11 mouse cellular contexts compared by ENCODE assay signal in genomic region chr7:37337616-37338015, GRCm38 (mm10).
A peak's percentile ranks its signal among the peaks of the same experiment; 100 is the strongest.
DNase-seq lines count a peak whose midpoint lies in the region; ATAC-seq and TF ChIP-seq lines count a peak whose summit lies in the region.
"Had no signal": no experiment of that assay in that cellular context is flagged by ENCODE, and none has a peak within 500 bp of the region (broad histone marks: within the 10 kb centered on the region; RNA-seq: fewer than 3 reads in every experiment).

No protein-coding gene starts in this region.

- H3K27ac ChIP-seq in heart, postnatal 0 days (ENCODE audit: low read depth): no peak overlapping the region
- H3K27ac ChIP-seq in hindbrain, embryonic 10.5 days: peak overlapping the region; percentile 6; the same call in 1 of the 2 replicates
- H3K27ac ChIP-seq in midbrain, embryonic 16.5 days (ENCODE audit: low read length): peak overlapping the region; percentile 53; the same call in 1 of the 2 replicates
- H3K27ac ChIP-seq: macrophage had no signal

- peak overlapping the region; percentile 87 for H3K4me2 ChIP-seq in heart, postnatal 0 days (ENCODE audit: low read depth, low read length)
- H3K4me2 ChIP-seq in midbrain, embryonic 16.5 days (ENCODE audit: low read length): peak overlapping the region; percentile 73

- no peak for DNase-seq in heart, postnatal 0 days (ENCODE audit: low spot score)
- DNase-seq in heart, postnatal 25 days (ENCODE audit: low spot score): no peak
- peak; percentile 40 to 51 for DNase-seq in cerebellum, postnatal 36 days
- no peak for DNase-seq in hindbrain, embryonic 10.5 days (ENCODE audit: low spot score)
- no peak for DNase-seq in gastrocnemius, postnatal 25 days
- no peak for DNase-seq in kidney, adult 18-20 months
- DNase-seq in kidney, adult 11 months: no peak
- DNase-seq: adrenal gland, postnatal 14 days had no signal

- no peak for ATAC-seq in heart, postnatal 0 days (ENCODE audit: insufficient read depth, low read depth)
- no peak for ATAC-seq in midbrain, embryonic 16.5 days

- H3K4me1 ChIP-seq in heart, postnatal 0 days (ENCODE audit: control insufficient read depth, insufficient read depth): peaks cover 3% of the 10 kb centered on the region; the same call in 1 of the 2 replicates
- H3K4me1 ChIP-seq in hindbrain, embryonic 10.5 days (replicated peaks): peaks cover 53% of the 10 kb centered on the region
- peaks cover 31% of the 10 kb centered on the region for H3K4me1 ChIP-seq in midbrain, embryonic 16.5 days (ENCODE audit: control insufficient read depth, insufficient read depth, low read length)

- no peak for TF ChIP-seq CTCF in heart, postnatal 0 days (IDR thresholded peaks at IDR 0.05; ENCODE audit: low read depth)

- 68% methylated on average over 11 of the region's 11 CpGs for WGBS in heart, postnatal 0 days
- WGBS in hindbrain, embryonic 10.5 days: 63% methylated on average over 11 of the region's 11 CpGs
- 41% methylated on average over 11 of the region's 11 CpGs for WGBS in midbrain, embryonic 16.5 days

- intact Hi-C loops in heart, postnatal 25 days (cut with DNase I): no loop called here

- H3K9ac ChIP-seq in heart, postnatal 0 days (replicated peaks; ENCODE audit: low read depth, low read length): no peak overlapping the region
- H3K9ac ChIP-seq in midbrain, embryonic 16.5 days (ENCODE audit: low read depth, low read length): no peak overlapping the region

- no peak for TF ChIP-seq EP300 in heart, postnatal 0 days (IDR thresholded peaks at IDR 0.05; ENCODE audit: low read depth)

- no peaks in the 10 kb centered on the region for H3K36me3 ChIP-seq in heart, postnatal 0 days (replicated peaks; ENCODE audit: control insufficient read depth, insufficient read depth, low read length)
- H3K36me3 ChIP-seq in hindbrain, embryonic 10.5 days: no peaks in the 10 kb centered on the region
- no peaks in the 10 kb centered on the region for H3K36me3 ChIP-seq in midbrain, embryonic 16.5 days (ENCODE audit: control insufficient read depth, insufficient read depth, low read length)

- peaks cover 27% of the 10 kb centered on the region for H3K27me3 ChIP-seq in heart, postnatal 0 days (ENCODE audit: control insufficient read depth, insufficient read depth, low read length)
- H3K27me3 ChIP-seq in hindbrain, embryonic 10.5 days (ENCODE audit: insufficient read depth, poor library complexity, severe bottlenecking): peaks cover 44% of the 10 kb centered on the region
- H3K27me3 ChIP-seq in midbrain, embryonic 16.5 days (ENCODE audit: control insufficient read depth, insufficient read depth, low read depth, low read length): no peaks in the 10 kb centered on the region

- H3K9me3 ChIP-seq in heart, postnatal 0 days (replicated peaks; ENCODE audit: control insufficient read depth, low read length): no peaks in the 10 kb centered on the region
- no peaks in the 10 kb centered on the region for H3K9me3 ChIP-seq in hindbrain, embryonic 10.5 days
- H3K9me3 ChIP-seq in midbrain, embryonic 16.5 days (replicated peaks; ENCODE audit: control insufficient read depth, low read length, poor library complexity, severe bottlenecking): no peaks in the 10 kb centered on the region

- no peak overlapping the region for H3K4me3 ChIP-seq in heart, postnatal 0 days (ENCODE audit: low read depth, low read length)
- no peak overlapping the region; the same call in 1 of the 2 replicates for H3K4me3 ChIP-seq in hindbrain, embryonic 10.5 days
- H3K4me3 ChIP-seq in midbrain, embryonic 16.5 days (ENCODE audit: low read depth, low read length): no peak overlapping the region
- H3K4me3 ChIP-seq: erythroblast, embryonic 14.5 days had no signal

Comparison
In these comparisons a context has a peak if more than half of its experiments do, and no peak if none do; other contexts are left out.
1. DNase-seq: peak in cerebellum, postnatal 36 days (2 of 2); none in heart, postnatal 0 days (single experiment), heart, postnatal 25 days (single experiment), hindbrain, embryonic 10.5 days (single experiment), gastrocnemius, postnatal 25 days (single experiment), kidney, adult 18-20 months (single experiment) and kidney, adult 11 months (single experiment).